Mouse (Mus musculus): ENCODE measurements around the gene Aanat. TPM values are rescaled to one million over a fixed set of nuclear protein-coding genes. Genes with fewer than 3 reads are reported as not detected.
A peak's percentile ranks its signal among the peaks of the same experiment; 100 is the strongest.

Aanat gene
- not detected in 2 replicates for polyA plus RNA-seq (2016; fragmentation: Nextera tagmentation; extraction: Ambion mirVana)

DNA sequence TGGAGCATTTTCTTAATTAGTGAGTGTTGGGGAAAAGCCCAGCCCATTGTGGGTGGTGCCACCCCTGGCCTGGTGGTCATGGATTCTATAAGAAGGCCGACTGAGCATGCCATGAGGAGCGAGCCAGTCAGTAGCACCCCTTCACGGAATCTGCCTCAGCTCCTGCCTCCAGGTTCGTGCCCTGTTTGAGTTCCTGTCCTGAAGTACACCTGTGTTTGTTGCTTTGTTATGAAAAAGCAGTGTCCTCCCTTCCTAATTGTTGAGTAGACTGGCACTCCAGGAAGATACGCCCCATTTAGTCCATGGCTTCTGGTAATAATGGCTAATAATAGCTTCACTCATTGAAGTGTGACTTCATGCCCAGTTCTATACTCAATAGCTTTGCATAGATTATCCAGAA lies at the start of gene Aanat:
Gene Aanat, plus strand, starts transcription at position 123 of the 400 bp plus-strand sequence.
- Histone ChIP-seq H3K27me3 (ENCODE audit: insufficient read depth, poor library complexity, severe bottlenecking) (peaks cover 20% of the 10 kb centered on the region), H3K4me3 (peak within 1 kb of the TSS; percentile 34), H3K27ac (peak within 1 kb of the TSS; percentile 64; the same call in 1 of the 2 replicates), H3K4me1 (replicated peaks) (peaks cover 20% of the 10 kb centered on the region), H3K9me3 (no peaks in the 10 kb centered on the region), H3K36me3 (no peaks in the 10 kb centered on the region)
- DNase-seq (ENCODE audit: low spot score), result no peak
- WGBS, result 59% methylated on average over 5 of the region's 5 CpGs

GRCm38 (mm10) chr11:116536685-116537084 lies 49.5 kb upstream of the Aanat start:
- H3K9me3 ChIP-seq, result no peaks in the 10 kb centered on the region
- H3K27ac ChIP-seq, result no peak overlapping the region
- peaks cover 64% of the 10 kb centered on the region for H3K4me1 ChIP-seq (replicated peaks)
- 91% methylated on average over 7 of the region's 7 CpGs for WGBS
- no peak for DNase-seq (ENCODE audit: low spot score)
- H3K4me3 ChIP-seq, result no peak overlapping the region
- peaks cover 47% of the 10 kb centered on the region for H3K27me3 ChIP-seq (ENCODE audit: insufficient read depth, poor library complexity, severe bottlenecking)
- H3K36me3 ChIP-seq, result peaks cover 61% of the 10 kb centered on the region

DNA sequence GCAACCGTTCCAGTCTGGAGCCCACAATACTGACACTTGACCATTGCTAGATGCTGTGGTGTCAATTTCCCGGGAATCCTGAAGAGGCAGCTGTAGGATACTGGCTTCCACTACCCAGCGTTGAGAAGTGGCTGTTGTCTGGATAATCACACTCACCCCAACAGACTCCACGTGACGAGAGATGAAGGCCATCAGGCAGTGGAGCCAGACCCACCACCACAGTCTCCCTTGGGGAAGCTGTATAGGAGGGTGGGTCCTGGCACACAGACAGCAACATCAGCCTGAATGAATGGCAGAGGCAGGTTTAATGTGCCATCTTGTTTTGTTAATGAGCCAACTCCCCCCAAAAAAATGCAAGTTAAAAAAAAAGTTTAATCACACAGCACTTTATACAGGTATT lies 48.8 kb upstream of the Aanat start:
- Histone ChIP-seq H3K27ac (no peak overlapping the region), H3K4me3 (no peak overlapping the region), H3K36me3 (peaks cover 69% of the 10 kb centered on the region), H3K9me3 (no peaks in the 10 kb centered on the region), H3K4me1 (replicated peaks) (peaks cover 57% of the 10 kb centered on the region), H3K27me3 (ENCODE audit: insufficient read depth, poor library complexity, severe bottlenecking) (peaks cover 40% of the 10 kb centered on the region)
- WGBS, result 77% methylated on average over 5 of the region's 5 CpGs
- DNase-seq (ENCODE audit: low spot score), result no peak

GRCm38 (mm10) chr11:116538142-116538735 lies 48.0 kb upstream of the Aanat start:
- H3K4me1 ChIP-seq (replicated peaks), result peaks cover 48% of the 10 kb centered on the region
- WGBS, result 81% methylated on average over 12 of the region's 12 CpGs

DNA sequence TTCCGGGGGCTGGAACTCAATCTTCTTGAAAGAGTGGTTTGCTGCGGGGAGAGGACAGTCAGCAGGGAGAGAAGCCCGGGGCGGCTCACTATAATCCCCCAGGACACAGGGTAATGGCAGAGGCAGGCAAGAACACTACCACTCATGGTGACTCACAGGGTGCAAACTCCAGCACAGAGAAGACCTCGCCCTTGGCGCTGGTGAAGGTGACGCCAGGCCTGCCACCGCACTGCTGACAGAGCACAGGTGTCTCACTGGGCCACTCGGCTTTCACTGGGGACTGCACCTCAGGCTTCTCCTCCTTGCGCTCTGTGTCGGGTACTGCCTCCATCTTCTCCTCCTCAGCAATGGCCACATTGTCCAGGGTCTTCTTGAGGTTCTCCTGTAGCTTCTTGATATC lies 45.0 kb upstream of the Aanat start:
- Histone ChIP-seq H3K4me3 (no peak overlapping the region), H3K27ac (no peak overlapping the region), H3K9me3 (no peaks in the 10 kb centered on the region), H3K4me1 (replicated peaks) (peaks cover 24% of the 10 kb centered on the region), H3K27me3 (ENCODE audit: insufficient read depth, poor library complexity, severe bottlenecking) (peaks cover 3% of the 10 kb centered on the region; the same call in 1 of the 2 replicates), H3K36me3 (peaks cover 98% of the 10 kb centered on the region)
- no peak for DNase-seq (ENCODE audit: low spot score)
- 94% methylated on average over 11 of the region's 11 CpGs for WGBS

More at GRCm38 (mm10) chr11:116538142-116538735, 48.0 kb upstream of the Aanat start:
- H3K9me3 ChIP-seq, result no peaks in the 10 kb centered on the region
- no peak for DNase-seq (ENCODE audit: low spot score)
- peaks cover 77% of the 10 kb centered on the region for H3K36me3 ChIP-seq
- no peak overlapping the region for H3K27ac ChIP-seq
- no peak overlapping the region for H3K4me3 ChIP-seq
- H3K27me3 ChIP-seq (ENCODE audit: insufficient read depth, poor library complexity, severe bottlenecking), result peaks cover 32% of the 10 kb centered on the region

DNA sequence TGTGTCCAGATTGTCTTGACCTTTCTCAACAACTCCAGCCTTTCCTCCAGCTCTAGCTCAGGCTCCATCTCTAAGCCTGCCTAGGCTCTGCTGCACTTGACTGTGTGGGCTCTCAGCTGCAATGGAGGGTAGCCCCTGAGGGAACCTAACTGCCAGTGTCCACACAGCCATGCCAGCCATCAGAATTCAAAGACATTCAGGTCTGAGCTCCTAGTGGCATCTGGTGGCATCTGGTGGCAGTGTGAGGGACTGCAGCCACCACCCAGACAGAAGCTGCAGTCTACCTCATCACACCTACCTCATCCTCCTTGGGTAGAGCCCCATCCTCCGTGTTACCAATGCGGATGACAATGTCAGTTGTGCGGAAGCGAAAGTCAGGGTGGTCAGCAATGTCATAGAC lies 43.1 kb upstream of the Aanat start:
- H3K9me3 ChIP-seq, result no peaks in the 10 kb centered on the region
- 88% methylated on average over 4 of the region's 4 CpGs for WGBS
- peak; percentile 32 for DNase-seq (ENCODE audit: low spot score)
- H3K4me1 ChIP-seq (replicated peaks), result peaks cover 18% of the 10 kb centered on the region
- no peak overlapping the region for H3K27ac ChIP-seq
- H3K36me3 ChIP-seq, result peaks cover 100% of the 10 kb centered on the region
- H3K4me3 ChIP-seq, result no peak overlapping the region
- no peaks in the 10 kb centered on the region for H3K27me3 ChIP-seq (ENCODE audit: insufficient read depth, poor library complexity, severe bottlenecking)

DNA sequence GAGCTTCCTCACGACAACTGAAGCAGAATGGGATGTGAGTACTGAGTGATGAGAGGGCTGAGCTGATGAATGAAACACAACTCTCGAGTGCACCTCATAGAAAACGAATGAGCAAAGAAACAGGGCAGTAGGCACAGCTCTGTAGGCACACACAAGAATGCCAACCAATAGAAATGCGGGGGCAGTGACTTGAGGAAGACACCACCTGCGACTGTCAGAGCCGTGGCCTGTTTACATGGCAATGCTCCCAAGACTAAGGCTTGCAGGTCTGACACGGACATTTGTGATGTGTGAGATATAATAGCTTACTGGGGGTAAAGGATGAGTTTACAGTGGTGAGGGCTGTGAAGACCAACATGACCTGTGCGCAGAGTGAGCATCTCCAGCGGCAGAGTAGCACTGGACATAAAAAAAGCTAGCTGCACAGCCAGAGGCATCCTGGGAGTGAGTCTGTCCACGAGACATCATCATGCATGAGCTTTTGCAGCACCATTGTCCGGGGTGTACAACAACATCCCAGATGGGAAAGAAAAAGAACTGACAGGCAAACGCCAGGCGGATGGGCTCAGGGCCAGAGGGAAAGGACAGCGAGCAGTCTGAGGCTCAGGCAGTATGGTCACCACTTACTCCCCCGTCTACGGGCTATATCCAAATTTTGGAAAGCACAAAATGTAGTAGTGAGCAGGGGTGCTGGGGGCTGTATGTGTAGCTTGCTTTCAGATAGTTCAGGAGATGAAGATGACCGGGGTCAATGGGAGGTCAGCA lies 38.8 kb upstream of the Aanat start:
- Histone ChIP-seq H3K27me3 (ENCODE audit: insufficient read depth, poor library complexity, severe bottlenecking) (no peaks in the 10 kb centered on the region), H3K9me3 (no peaks in the 10 kb centered on the region), H3K4me1 (replicated peaks) (peaks cover 29% of the 10 kb centered on the region), H3K27ac (no peak overlapping the region), H3K4me3 (no peak overlapping the region), H3K36me3 (peaks cover 64% of the 10 kb centered on the region)
- 92% methylated on average over 17 of the region's 17 CpGs for WGBS
- no peak for DNase-seq (ENCODE audit: low spot score)

GRCm38 (mm10) chr11:116548780-116549179 lies 37.5 kb upstream of the Aanat start:
- H3K4me1 ChIP-seq (replicated peaks), result peaks cover 32% of the 10 kb centered on the region
- H3K4me3 ChIP-seq, result no peak overlapping the region
- no peak for DNase-seq (ENCODE audit: low spot score)
- no peaks in the 10 kb centered on the region for H3K27me3 ChIP-seq (ENCODE audit: insufficient read depth, poor library complexity, severe bottlenecking)
- peaks cover 61% of the 10 kb centered on the region for H3K36me3 ChIP-seq
- WGBS, result 95% methylated on average over 9 of the region's 9 CpGs
- no peak overlapping the region for H3K27ac ChIP-seq
- H3K9me3 ChIP-seq, result no peaks in the 10 kb centered on the region

- Histone ChIP-seq H3K36me3 (peaks cover 55% of the 10 kb centered on the region), H3K4me1 (replicated peaks) (peaks cover 36% of the 10 kb centered on the region), H3K9me3 (no peaks in the 10 kb centered on the region), H3K4me3 (no peak overlapping the region), H3K27me3 (ENCODE audit: insufficient read depth, poor library complexity, severe bottlenecking) (no peaks in the 10 kb centered on the region), H3K27ac (no peak overlapping the region)
- WGBS, result 88% methylated on average over 11 of the region's 11 CpGs
- no peak for DNase-seq (ENCODE audit: low spot score)
Observed at GRCm38 (mm10) chr11:116549273-116550038, 36.8 kb upstream of the Aanat start.

- 82% methylated on average over 7 of the region's 7 CpGs for WGBS
- no peaks in the 10 kb centered on the region for H3K27me3 ChIP-seq (ENCODE audit: insufficient read depth, poor library complexity, severe bottlenecking)
- H3K9me3 ChIP-seq, result no peaks in the 10 kb centered on the region
- peaks cover 42% of the 10 kb centered on the region for H3K36me3 ChIP-seq
- DNase-seq (ENCODE audit: low spot score), result no peak
- H3K4me3 ChIP-seq, result no peak overlapping the region
- peak overlapping the region; percentile 50; the same call in 1 of the 2 replicates for H3K27ac ChIP-seq
- peaks cover 48% of the 10 kb centered on the region for H3K4me1 ChIP-seq (replicated peaks)
Observed at GRCm38 (mm10) chr11:116550748-116551147, 35.5 kb upstream of the Aanat start.

DNA sequence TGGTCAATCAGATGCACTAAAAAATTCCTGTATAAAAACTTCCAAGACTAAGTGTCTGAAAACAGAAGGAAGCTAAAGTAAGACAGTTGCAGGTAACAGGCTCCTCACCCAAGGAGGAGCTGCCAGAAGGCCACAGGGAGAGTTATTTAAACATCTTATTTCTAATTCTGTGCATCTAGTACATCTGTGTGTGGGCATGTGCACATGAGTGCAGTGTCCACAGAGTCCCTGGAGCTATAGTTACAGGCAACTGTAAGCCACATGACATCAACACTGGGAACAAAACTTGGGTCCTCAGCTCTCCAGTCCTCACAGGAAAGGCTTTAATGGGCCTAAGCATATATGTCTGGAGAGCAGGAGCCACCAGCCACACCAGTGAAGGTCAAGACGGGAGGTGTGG lies 34.0 kb upstream of the Aanat start:
- no peaks in the 10 kb centered on the region for H3K27me3 ChIP-seq (ENCODE audit: insufficient read depth, poor library complexity, severe bottlenecking)
- H3K4me1 ChIP-seq (replicated peaks), result peaks cover 61% of the 10 kb centered on the region
- no peak overlapping the region for H3K27ac ChIP-seq
- no peak for DNase-seq (ENCODE audit: low spot score)
- H3K4me3 ChIP-seq, result no peak overlapping the region
- H3K9me3 ChIP-seq, result no peaks in the 10 kb centered on the region
- H3K36me3 ChIP-seq, result peaks cover 27% of the 10 kb centered on the region
- WGBS, result 94% methylated on average over 1 of the region's 1 CpGs

DNA sequence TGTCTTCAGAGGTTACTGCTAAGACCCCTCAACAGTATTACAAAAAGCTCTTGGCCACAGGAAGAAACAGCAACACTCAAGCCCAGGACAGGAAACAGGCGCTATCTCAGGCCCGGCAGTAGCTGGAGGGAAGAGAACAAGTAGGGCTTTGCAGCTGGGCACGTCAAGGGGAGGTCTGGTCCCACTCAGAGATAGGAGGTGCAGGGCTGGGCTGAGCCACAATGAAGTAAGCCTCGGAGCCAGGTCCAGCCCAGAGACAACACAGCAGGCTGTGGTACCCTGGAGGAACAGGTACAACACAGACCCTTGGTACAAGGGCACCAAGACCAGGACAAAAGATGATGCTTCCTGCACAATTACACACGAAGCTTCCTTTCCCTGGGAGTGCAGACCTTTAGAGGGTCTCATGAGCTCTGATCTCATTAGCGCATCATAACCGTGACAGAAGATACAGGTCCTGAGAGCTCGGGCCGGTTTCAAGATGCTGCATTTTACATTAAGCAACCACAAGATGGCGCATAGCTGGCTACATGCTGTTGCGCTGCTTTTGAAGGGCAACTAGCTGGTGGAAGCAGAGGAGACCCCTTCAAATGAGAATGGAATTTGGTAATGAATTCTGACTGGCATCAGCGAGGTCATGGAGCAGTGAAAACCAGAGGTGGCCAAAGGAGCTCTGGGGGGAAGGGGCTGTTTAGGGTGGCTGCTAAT lies 31.9 kb upstream of the Aanat start:
- peaks cover 68% of the 10 kb centered on the region for H3K4me1 ChIP-seq (replicated peaks)
- no peaks in the 10 kb centered on the region for H3K9me3 ChIP-seq
- no peak overlapping the region for H3K4me3 ChIP-seq
- 53% methylated on average over 12 of the region's 12 CpGs for WGBS
- H3K27ac ChIP-seq, result no peak overlapping the region
- peak; percentile 53 for DNase-seq (ENCODE audit: low spot score)
- no peaks in the 10 kb centered on the region for H3K27me3 ChIP-seq (ENCODE audit: insufficient read depth, poor library complexity, severe bottlenecking)
- H3K36me3 ChIP-seq, result peaks cover 10% of the 10 kb centered on the region; the same call in 1 of the 2 replicates
